Mouse (Mus musculus): ENCODE measurements around the gene Hectd1. TPM values are rescaled to one million over a fixed set of nuclear protein-coding genes. Genes with fewer than 3 reads are reported as not detected.

The Hectd1 gene
- total and polyA plus RNA-seq, 3 experiments = 17.3 to 85.1 (median 74.9) TPM

DNA sequence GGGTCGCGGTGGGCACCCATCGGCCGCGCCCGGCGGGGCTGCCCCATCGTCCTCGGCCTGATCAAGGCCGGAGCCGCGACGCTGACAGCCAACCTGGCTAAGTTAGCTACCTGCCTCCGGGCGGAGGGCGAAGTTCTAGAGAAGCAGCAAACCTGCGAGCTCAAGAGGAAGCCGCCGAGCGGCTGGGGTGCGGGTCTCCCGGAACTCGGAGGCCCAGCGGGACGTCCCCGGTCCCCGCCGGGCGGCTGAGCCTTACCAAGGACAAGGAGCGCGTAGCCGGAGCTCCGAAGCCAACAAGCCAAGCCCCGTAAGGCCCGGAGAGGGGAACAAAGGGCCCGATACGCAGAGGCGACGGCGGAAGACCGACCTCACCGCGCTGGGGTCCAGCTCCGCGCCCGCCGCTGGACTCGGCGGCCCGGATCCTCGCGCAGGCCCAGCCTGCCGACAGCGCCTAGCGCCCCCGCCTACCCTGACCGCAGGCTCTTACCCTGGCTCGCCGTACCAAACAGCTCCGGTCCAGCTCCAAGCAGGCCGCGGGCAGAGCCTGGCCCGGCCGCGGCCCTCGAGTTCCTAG is 533 bp downstream of the Hectd1 start:
- TF ChIP-seq EP300 (IDR thresholded peaks at IDR 0.05; ENCODE audit: insufficient read depth, low read depth, low read length) = no peak
- TF ChIP-seq CTCF (IDR thresholded peaks at IDR 0.05) = no peak
- no peak for TF ChIP-seq POLR2A (IDR thresholded peaks at IDR 0.05; ENCODE audit: insufficient read depth, low read depth, low read length)
- WGBS = under 1% methylated on average over 65 of the region's 66 CpGs
- intact Hi-C loops (cut with DNase I) = loop anchor here (1.0 to 5.0 kb wide), 4 partner anchors 15 to 173 kb away; no protein-coding TSS in a partner anchor

DNA sequence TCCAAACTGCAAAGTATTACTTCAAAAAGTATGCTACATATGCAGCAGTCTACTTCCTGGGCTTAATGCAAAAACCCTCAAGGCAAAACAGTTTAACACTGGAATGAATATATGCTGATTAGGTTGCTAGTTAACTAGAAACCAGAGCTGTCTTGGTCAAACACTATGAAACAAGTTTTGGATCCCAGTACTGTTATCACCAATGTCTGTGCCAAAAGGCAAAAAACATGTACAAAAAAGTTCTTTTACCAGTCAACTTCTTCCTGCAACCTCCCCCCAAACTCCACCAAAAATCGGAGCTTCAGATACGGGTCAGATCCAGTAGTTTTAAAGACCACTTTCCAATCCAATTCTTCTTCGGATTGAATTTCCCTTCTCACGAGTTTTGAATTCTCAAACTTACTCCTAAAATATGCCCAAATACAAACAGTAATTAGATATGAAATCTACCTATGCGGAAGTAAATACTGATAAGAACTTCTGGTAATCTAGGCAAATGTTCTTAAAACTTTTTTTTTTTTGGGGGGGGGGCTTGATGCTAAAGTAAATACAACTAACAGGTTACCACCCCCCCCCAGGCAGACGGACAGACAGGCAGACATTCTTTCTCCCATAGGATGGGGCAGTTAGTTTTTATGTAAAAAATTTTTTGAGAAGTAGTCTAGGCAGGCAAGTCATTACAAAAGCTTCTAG is 1.2 kb downstream of the Hectd1 start:
- Histone ChIP-seq H3K4me3 (peak overlapping the region; percentile 78), H3K9ac (ENCODE audit: low read depth, low read length) (peak overlapping the region; percentile 93), H3K27ac (peak overlapping the region; percentile 95), H3K27me3 (ENCODE audit: control insufficient read depth, insufficient read depth, low read length) (no peaks in the 10 kb centered on the region), H3K4me1 (ENCODE audit: control insufficient read depth, insufficient read depth, low read length) (peaks cover 6% of the 10 kb centered on the region), H3K36me3 (ENCODE audit: control insufficient read depth, insufficient read depth, low read length) (peaks cover 24% of the 10 kb centered on the region), H3K79me2 (replicated peaks; ENCODE audit: control insufficient read depth, insufficient read depth, low read length) (peaks cover 4% of the 10 kb centered on the region)
- DNase-seq = no peak
- no peak for TF ChIP-seq POLR2A (IDR thresholded peaks at IDR 0.05; ENCODE audit: insufficient read depth, low read depth, low read length)
- TF ChIP-seq EP300 (IDR thresholded peaks at IDR 0.05; ENCODE audit: insufficient read depth, low read depth, low read length) = no peak
- TF ChIP-seq CTCF (IDR thresholded peaks at IDR 0.05) = no peak
- intact Hi-C loops (cut with DNase I) = loop anchor here (2.0 to 5.0 kb wide), 3 partner anchors 39 to 174 kb away; no protein-coding TSS in a partner anchor
- 7% methylated on average over 6 of the region's 6 CpGs for WGBS

More for the DNA sequence above, 533 bp downstream of the Hectd1 start:
- H3K79me2 ChIP-seq (replicated peaks; ENCODE audit: control insufficient read depth, insufficient read depth, low read length) = peaks cover 4% of the 10 kb centered on the region
- H3K36me3 ChIP-seq (ENCODE audit: control insufficient read depth, insufficient read depth, low read length) = peaks cover 24% of the 10 kb centered on the region
- H3K9ac ChIP-seq (ENCODE audit: low read depth, low read length) = peak overlapping the region; percentile 93
- H3K27me3 ChIP-seq (ENCODE audit: control insufficient read depth, insufficient read depth, low read length) = no peaks in the 10 kb centered on the region
- peak overlapping the region; percentile 78 for H3K4me3 ChIP-seq
- H3K4me1 ChIP-seq (ENCODE audit: control insufficient read depth, insufficient read depth, low read length) = peaks cover 4% of the 10 kb centered on the region; the same call in 1 of the 2 replicates
- DNase-seq = no peak
- H3K27ac ChIP-seq = peak overlapping the region; percentile 95

DNA sequence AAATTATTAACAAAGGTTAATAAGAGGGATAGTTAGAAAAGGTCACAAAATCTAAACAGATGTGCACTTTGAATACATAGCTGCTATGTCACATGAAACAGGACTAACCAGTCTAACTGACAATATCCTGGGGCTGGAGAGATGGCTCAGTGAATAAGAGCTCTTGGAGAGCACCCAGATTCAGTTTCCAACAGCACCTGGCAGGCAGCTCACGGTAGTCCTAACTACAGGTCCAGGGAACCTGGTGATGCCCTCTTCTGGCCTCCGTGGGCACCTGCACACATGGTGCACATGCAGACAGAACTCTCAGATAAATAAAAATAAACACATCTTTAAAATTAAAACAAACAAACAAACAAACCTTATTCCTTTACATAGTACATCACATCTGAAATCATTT is 4.0 kb downstream of the Hectd1 start:
- Histone ChIP-seq H3K79me2 (replicated peaks; ENCODE audit: control insufficient read depth, insufficient read depth, low read length) (peaks cover 4% of the 10 kb centered on the region), H3K27me3 (ENCODE audit: control insufficient read depth, insufficient read depth, low read length) (no peaks in the 10 kb centered on the region), H3K9ac (ENCODE audit: low read depth, low read length) (no peak overlapping the region), H3K27ac (no peak overlapping the region), H3K36me3 (ENCODE audit: control insufficient read depth, insufficient read depth, low read length) (peaks cover 23% of the 10 kb centered on the region), H3K4me3 (no peak overlapping the region), H3K4me1 (ENCODE audit: control insufficient read depth, insufficient read depth, low read length) (peaks cover 11% of the 10 kb centered on the region)
- intact Hi-C loops (cut with DNase I) = loop anchor here (5.0 kb wide), 2 partner anchors 42 to 177 kb away; no protein-coding TSS in a partner anchor
- 60% methylated on average over 2 of the region's 2 CpGs for WGBS
- peak; percentile 41 for TF ChIP-seq CTCF (IDR thresholded peaks at IDR 0.05)
- TF ChIP-seq EP300 (IDR thresholded peaks at IDR 0.05; ENCODE audit: insufficient read depth, low read depth, low read length) = no peak
- DNase-seq = no peak

DNA sequence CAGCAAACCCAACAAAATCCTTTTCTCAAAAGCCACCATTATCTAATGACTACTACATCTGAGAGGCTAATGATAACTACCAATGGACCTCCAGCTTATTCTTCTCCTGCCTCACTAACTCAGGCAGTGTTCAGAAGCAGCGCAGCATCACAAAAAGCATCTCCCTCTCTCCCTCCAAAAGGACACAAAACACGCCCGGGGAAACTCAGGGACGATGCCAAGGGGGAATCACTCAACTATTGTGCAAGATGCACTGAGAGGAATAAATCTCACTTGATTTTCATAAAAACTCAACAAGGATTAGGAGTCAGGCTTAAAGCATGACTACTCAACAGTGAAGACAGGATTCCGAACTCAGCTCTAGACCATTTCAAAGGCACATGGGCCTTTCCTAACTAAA is 6.0 kb downstream of the Hectd1 start:
- intact Hi-C loops (cut with DNase I) = no loop called here
- WGBS = 80% methylated on average over 5 of the region's 5 CpGs
- peaks cover 11% of the 10 kb centered on the region for H3K4me1 ChIP-seq (ENCODE audit: control insufficient read depth, insufficient read depth, low read length)
- peaks cover 33% of the 10 kb centered on the region for H3K36me3 ChIP-seq (ENCODE audit: control insufficient read depth, insufficient read depth, low read length)
- peaks cover 7% of the 10 kb centered on the region for H3K79me2 ChIP-seq (replicated peaks; ENCODE audit: control insufficient read depth, insufficient read depth, low read length)
- H3K27me3 ChIP-seq (ENCODE audit: control insufficient read depth, insufficient read depth, low read length) = no peaks in the 10 kb centered on the region
- no peak overlapping the region for H3K27ac ChIP-seq
- no peak for DNase-seq
- H3K9ac ChIP-seq (ENCODE audit: low read depth, low read length) = no peak overlapping the region
- TF ChIP-seq POLR2A (IDR thresholded peaks at IDR 0.05; ENCODE audit: insufficient read depth, low read depth, low read length) = no peak
- no peak for TF ChIP-seq EP300 (IDR thresholded peaks at IDR 0.05; ENCODE audit: insufficient read depth, low read depth, low read length)
- no peak for TF ChIP-seq CTCF (IDR thresholded peaks at IDR 0.05)
- no peak overlapping the region for H3K4me3 ChIP-seq

DNA sequence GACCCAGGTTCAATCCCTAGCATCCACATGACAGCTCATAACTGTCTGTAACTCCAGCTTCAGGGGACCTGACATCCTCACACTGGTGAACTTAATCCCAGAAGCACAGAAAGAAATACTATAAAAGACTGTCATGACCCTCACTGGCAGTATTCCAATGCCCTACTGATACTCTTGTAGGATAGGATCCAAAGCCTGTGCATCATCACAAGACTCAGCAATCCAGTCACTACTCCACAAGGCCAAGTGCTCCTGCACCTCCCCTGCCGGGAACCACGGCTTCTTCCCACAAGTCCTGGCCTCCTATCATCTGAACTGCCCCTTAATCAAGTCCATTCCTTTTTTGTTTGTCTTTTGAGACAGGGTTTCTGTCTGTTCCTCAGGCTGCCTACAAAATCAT is 6.5 kb downstream of the Hectd1 start:
- Histone ChIP-seq H3K36me3 (ENCODE audit: control insufficient read depth, insufficient read depth, low read length) (peaks cover 32% of the 10 kb centered on the region), H3K79me2 (replicated peaks; ENCODE audit: control insufficient read depth, insufficient read depth, low read length) (peaks cover 9% of the 10 kb centered on the region), H3K4me1 (ENCODE audit: control insufficient read depth, insufficient read depth, low read length) (peaks cover 12% of the 10 kb centered on the region), H3K27me3 (ENCODE audit: control insufficient read depth, insufficient read depth, low read length) (no peaks in the 10 kb centered on the region), H3K9ac (ENCODE audit: low read depth, low read length) (no peak overlapping the region), H3K27ac (no peak overlapping the region), H3K4me3 (no peak overlapping the region)
- DNase-seq = no peak
- 31% methylated on average over 2 of the region's 2 CpGs for WGBS
- intact Hi-C loops (cut with DNase I) = no loop called here
- TF ChIP-seq EP300 (IDR thresholded peaks at IDR 0.05; ENCODE audit: insufficient read depth, low read depth, low read length) (no peak), CTCF (IDR thresholded peaks at IDR 0.05) (no peak), POLR2A (IDR thresholded peaks at IDR 0.05; ENCODE audit: insufficient read depth, low read depth, low read length) (no peak)

DNA sequence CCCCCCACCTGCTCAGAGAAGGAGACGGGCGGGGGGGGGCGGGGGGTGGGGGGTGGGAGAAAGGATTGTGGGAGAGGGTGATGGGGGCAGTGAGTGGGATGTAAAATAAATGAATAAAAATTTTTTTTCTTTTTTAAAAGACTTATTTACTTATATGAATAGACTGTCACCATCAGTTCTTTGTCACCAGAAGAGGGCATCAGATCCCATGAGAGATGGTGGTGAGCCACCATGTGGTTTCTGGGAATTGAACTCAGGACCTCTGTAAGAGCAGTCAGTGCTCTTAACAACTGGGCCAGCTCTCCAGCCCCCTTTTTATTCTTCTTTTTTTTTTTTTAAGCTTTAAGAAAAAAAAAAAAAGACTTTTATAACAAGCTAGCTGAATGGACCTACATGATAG is 7.1 kb downstream of the Hectd1 start:
- Histone ChIP-seq H3K4me3 (no peak overlapping the region), H3K79me2 (replicated peaks; ENCODE audit: control insufficient read depth, insufficient read depth, low read length) (peaks cover 9% of the 10 kb centered on the region), H3K9ac (ENCODE audit: low read depth, low read length) (no peak overlapping the region), H3K27me3 (ENCODE audit: control insufficient read depth, insufficient read depth, low read length) (no peaks in the 10 kb centered on the region), H3K36me3 (ENCODE audit: control insufficient read depth, insufficient read depth, low read length) (peaks cover 29% of the 10 kb centered on the region), H3K27ac (no peak overlapping the region), H3K4me1 (ENCODE audit: control insufficient read depth, insufficient read depth, low read length) (peaks cover 12% of the 10 kb centered on the region)
- intact Hi-C loops (cut with DNase I) = no loop called here
- DNase-seq = no peak
- TF ChIP-seq EP300 (IDR thresholded peaks at IDR 0.05; ENCODE audit: insufficient read depth, low read depth, low read length) = no peak
- peak; percentile 53 for TF ChIP-seq CTCF (IDR thresholded peaks at IDR 0.05)
- 84% methylated on average over 3 of the region's 3 CpGs for WGBS

All from heart, adult 2 months (tissue).